Mouse (Mus musculus): ENCODE data around the gene Rexo4.

Rexo4 gene

DNA sequence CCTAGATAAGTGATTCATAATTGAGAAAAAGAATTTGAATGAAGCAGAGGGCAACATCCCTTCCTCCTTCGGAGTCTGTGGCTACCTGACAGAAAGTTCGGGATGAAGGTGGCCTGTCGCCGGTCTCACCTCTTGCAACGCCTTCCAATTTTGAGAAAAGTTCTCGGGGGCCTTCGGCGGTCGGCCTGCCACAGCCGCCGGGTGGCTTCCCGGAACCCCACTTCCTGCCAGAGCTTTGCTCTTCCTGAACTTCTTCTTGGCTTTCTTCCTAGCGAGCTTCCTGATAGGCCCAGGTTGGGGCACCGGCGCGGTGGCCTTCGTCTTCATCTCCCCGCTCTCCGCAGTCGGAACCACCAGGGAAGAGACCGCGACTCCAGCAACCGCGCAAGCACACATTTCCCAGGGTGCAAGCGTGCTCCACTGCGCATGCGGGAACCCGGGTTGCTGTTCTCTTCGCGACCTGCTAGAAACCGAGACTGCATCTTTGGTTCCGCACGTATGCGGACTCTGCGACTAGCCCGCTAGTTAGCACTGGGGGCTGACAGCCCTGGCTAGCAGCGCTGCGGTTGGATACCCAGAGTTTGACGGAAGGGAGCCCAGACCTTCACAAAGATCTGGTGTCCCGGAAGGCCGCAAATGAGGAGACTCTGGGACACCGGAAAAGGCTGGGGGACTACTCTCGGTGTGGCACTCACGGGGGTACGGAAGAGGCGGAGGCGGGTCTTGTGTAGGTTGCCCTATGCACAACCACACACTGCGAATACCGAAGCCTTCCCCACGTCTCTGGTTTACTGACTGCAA is at the start of gene Rexo4:
TSS of gene Rexo4 (minus strand) at position 464 of the 801 bp plus-strand sequence.
- DNase-seq (ENCODE audit: extremely low read depth, low read depth, low spot score), result no peak

DNA sequence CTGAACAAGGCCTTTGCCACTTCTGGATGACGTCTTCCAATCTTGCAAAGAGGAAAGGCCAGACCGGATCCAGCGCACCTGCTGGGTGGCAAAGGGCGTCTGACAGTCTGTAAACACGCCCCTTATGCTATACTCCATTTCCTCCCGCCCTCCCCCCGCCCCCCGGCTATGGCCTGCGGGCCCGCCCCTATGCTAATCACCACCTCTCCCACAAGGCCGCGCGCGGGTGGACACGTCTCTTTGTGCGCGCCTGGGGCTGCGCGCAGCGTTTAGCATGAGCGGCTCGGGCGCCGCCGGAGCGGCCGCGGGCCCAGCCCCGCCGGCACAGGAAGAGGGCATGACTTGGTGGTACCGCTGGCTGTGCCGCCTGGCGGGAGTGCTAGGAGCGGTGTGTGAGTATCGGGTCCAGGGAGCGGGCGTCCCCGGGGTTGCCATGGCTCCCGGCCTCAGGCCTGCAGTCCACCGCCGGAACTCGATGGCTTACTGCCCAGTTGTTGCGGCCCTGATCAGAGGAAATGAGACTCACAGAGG is 45.6 kb upstream of the Rexo4 start, which contains the start of gene Cacfd1:
TSS of gene Cacfd1 (plus strand) at position 213 of the 531 bp plus-strand sequence.
- no peak for DNase-seq (ENCODE audit: extremely low read depth, low read depth, low spot score)

GRCm38 (mm10) chr2:27007701-27008100 is 43.5 kb upstream of the Rexo4 start:
- DNase-seq (ENCODE audit: extremely low read depth, low read depth, low spot score), result no peak

DNA sequence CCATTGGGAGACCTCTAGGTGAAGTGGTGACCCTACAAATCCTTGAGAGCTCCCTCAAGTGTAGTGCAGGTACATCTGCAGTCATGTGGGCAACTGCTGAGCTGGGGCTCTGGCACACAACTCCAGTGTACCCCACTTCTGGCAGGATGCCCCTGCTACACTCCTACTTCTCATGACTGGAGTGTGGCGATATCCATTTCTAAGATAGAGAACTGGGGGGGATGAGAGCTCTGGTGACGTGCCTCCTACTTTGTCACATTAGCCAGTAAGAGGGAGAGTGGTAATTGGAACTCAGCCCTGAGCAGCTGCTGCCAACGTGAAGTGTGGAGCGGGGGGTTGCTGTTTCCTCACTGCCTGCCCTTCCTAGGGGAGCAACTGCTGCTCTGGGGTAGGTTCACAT is 42.1 kb upstream of the Rexo4 start:
- DNase-seq (ENCODE audit: extremely low read depth, low read depth, low spot score), result no peak

GRCm38 (mm10) chr2:26997993-26998392 is 33.8 kb upstream of the Rexo4 start:
- no peak for DNase-seq (ENCODE audit: extremely low read depth, low read depth, low spot score)

DNA sequence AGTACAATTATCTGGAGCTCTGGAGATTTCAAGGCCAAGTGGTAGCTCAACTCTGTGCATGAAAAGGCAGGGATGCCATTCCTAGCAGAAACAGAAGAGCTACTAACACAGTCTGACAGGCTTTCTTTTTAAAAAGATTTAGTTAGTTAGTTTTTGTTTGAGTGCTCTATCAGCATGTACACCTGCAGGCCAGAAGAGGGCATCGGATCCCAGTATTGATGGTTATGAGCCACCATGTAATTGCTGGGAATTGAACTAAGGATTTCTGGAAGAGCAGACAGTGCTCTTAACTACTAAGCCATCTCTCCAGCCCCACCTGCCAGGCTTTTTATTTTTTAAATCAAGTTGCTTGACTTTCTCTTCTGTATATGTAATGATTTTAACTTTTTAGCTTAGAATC is 33.3 kb upstream of the Rexo4 start:
- DNase-seq (ENCODE audit: extremely low read depth, low read depth, low spot score), result no peak

DNA sequence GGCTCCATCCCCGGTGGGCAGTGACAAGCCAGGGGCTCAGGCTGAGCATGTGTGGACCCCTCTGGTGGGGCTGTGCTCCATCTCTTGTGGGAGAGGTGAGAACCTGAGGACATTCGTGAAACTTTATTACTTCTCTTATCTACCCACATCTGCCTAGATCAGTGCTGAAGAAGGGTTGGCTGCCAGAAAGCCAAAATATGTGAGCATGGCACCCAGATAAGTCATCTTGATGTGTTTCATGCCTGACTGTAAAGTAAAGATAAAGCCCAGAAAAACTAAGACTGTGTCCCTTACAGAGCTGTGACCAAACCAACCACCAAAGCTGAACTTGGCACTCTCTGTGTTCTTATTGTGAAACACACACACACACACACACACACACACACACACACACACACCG is 29.8 kb upstream of the Rexo4 start:
- DNase-seq (ENCODE audit: extremely low read depth, low read depth, low spot score), result no peak

DNA sequence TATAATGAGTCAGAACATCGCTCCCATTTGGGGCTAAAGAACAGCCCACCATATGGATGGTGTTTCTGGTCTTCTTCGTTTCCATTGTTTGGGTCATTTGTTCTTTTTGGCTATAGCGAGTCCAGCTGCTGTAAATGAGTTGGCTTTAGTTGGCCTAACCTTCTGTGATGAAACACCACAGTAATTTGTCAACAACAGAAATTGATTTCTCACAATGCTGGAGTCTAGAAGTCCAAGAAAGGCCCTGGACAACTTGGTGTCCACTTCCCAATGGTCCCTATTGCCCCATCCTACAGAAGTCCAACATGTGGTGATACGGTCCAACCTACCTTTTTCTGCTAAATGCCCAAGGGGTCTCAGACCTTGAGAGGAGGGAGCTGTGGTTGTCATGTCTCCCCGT is 20.5 kb upstream of the Rexo4 start:
- DNase-seq (ENCODE audit: extremely low read depth, low read depth, low spot score), result no peak

DNA sequence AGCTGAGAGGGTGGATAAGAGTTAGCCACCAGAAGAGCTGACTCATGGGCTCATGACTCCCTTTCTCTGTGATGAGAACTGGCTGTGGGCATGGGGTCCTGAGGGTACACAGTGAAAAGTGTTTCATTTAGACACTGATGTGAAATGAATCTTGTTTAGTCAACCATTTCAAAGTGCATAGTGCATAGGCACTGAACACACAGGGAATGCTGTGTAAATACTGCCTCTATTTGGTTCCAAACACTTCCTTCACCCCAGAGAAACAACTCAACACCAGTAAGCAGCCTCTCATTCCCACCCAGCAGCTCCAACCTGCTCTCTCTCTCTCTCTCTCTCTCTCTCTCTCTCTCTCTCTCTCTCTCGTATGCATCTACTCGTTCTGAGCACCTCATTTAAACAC is 20.0 kb upstream of the Rexo4 start:
- no peak for DNase-seq (ENCODE audit: extremely low read depth, low read depth, low spot score)

GRCm38 (mm10) chr2:26980361-26980760 is 16.2 kb upstream of the Rexo4 start:
- no peak for DNase-seq (ENCODE audit: extremely low read depth, low read depth, low spot score)

DNA sequence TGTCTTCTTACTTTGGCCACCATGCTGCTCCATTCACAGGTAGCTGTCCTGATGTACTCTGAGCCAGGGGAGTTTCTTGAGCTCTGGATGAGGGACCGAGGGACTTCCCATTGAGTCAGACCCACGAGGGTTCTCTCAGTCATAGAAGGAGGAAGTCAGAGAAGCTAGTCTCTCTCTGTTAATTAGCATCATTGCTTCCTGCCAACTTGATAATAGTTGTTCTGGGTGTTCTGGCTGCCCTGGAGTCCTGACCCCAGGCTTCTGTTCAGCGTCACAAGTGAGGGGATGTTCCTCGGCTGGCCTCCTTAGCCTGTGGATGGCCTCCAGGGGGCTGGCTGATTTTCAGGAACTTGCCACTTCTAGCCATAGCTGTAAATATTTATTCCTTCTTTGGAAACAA is 9.8 kb upstream of the Rexo4 start:
- DNase-seq (ENCODE audit: extremely low read depth, low read depth, low spot score), result no peak

DNA sequence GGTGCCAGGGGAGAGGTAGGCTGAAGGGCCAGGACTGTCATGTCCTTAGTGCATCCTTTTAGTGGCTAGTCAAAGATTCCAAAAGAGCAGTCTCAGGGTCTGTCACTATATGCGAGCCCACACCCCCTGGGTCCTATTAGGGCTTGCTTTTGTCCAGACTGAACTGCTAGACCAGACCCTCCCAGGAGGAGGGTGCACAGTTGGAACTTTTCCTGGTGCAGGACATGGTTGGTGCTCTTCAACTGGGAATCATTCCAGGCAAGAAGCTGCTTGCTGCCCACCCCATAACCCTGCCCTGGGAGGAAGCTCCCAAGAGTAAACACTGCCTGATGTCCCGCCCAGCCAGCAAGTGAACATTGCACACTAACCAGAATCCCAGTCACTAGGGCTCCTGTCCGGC is 8.9 kb upstream of the Rexo4 start, which contains the start of gene Adamts13:
TSS of gene Adamts13 (plus strand) at position 301 of the 400 bp plus-strand sequence.
- DNase-seq (ENCODE audit: extremely low read depth, low read depth, low spot score), result no peak

DNA sequence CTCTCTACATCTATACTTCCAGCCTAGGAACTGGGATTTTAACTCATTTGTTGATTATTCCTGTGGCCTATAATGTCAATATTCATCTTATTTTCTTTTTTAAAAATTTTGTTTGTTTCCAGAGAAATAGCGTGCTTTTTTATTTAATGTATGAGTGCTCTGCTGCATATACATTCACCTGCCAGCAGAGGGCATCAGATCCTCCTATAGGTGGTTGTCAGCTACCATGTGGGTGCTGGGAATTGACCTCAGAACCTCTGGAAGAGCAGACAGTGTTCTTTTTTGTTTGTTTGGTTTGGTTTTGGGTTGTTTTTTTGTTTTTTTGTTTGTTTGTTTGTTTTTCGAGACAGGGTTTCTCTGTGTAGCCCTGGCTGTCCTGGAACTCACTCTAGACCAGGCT is 3.1 kb upstream of the Rexo4 start:
- DNase-seq (ENCODE audit: extremely low read depth, low read depth, low spot score), result no peak

DNA sequence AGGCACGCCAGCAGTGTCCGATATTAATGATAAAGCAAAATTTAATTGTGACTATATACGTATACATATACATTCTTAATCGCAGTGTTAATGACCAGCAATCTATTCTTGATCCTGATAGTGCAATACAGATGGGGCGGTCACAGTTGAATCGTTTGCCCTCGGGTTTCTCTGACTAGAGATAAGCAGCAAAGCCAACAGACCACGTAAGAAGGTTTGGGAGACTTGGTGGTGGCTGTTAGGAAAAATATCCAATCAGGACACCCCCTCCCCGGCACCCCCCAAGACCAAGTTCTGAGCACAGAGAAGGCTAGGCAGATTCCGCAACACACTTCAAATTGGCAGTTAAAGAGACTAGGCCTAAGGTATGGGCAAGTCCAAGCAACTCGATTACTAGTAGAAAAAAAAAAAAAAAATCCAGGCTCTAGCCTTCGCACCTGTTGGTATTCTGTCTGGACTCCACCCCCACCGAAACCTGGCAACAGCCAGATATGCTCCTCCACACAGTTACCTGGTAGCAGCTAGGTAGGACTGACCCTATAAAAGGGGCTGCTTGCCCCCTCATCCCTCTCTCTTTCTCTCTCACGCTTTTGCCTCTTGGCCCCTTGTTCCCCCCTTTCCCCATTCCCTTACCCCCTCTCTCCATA is 661 bp upstream of the Rexo4 start:
- DNase-seq (ENCODE audit: extremely low read depth, low read depth, low spot score), result no peak

DNA sequence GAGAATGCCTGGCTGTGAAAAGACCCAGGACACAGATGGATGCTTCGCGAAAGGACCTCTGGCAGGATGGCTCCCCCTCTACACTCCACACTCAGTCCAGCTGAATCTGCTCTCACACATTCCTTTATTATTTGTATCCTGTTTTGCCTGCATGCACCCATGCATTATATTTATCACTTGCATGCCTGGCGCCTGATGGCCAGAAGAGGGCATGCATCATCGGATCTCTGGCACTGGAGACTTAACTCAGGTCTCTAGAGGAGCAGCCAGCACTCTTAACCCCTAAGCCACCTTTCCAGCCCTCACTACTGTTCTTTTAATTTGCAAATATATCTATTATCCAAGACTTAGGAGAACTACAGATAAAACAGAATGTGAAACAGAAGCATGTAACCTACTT is 3.4 kb downstream of the Rexo4 start:
- DNase-seq (ENCODE audit: extremely low read depth, low read depth, low spot score), result no peak

GRCm38 (mm10) chr2:26957488-26957859 is 6.7 kb downstream of the Rexo4 start:
- DNase-seq (ENCODE audit: extremely low read depth, low read depth, low spot score), result no peak

- DNase-seq (ENCODE audit: extremely low read depth, low read depth, low spot score), result no peak
These were observed 7.2 kb downstream of the Rexo4 start for GRCm38 (mm10) chr2:26956811-26957487.

- DNase-seq (ENCODE audit: extremely low read depth, low read depth, low spot score), result no peak
These were observed 9.3 kb downstream of the Rexo4 start for GRCm38 (mm10) chr2:26954735-26955395.

DNA sequence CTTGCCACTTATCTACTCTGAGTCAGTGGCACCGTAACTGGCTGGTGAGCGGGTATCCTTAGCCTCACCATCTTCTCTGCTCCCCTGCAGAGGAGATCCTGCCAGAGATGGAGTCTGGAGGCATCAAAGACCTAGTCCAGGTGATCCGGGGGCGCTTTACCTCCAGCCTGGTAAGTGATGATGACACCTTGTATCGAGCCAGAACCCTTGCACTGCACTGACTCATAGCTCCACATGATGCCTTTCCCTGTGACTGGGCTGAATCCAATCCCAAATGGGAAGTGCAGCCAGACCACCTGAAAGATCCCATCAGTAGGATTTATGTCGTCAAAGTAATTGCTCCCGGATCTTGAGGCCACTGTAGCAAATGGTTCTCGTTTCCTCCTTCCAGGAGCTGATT is 11.3 kb downstream of the Rexo4 start:
- DNase-seq (ENCODE audit: extremely low read depth, low read depth, low spot score), result no peak

DNA sequence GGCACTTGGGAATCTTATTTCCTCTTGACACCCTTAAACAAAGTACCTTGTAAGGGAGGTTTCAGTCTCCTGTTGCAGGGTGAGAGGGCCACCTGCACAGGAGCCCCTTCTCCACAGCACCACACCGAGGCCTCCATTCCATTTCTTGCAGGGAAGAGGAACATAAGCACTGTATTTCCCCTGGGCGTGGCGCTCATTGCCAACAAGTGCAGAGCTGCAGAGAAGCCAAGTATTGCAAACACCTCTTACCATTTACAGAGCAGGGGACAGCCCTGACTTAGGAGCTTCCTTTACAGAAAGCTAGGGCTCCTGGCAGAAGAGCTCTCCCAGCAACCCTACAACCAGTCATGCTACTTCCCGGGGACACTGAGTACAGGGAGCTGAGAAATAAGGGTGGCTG is 12.0 kb downstream of the Rexo4 start:
- DNase-seq (ENCODE audit: extremely low read depth, low read depth, low spot score), result no peak

DNA sequence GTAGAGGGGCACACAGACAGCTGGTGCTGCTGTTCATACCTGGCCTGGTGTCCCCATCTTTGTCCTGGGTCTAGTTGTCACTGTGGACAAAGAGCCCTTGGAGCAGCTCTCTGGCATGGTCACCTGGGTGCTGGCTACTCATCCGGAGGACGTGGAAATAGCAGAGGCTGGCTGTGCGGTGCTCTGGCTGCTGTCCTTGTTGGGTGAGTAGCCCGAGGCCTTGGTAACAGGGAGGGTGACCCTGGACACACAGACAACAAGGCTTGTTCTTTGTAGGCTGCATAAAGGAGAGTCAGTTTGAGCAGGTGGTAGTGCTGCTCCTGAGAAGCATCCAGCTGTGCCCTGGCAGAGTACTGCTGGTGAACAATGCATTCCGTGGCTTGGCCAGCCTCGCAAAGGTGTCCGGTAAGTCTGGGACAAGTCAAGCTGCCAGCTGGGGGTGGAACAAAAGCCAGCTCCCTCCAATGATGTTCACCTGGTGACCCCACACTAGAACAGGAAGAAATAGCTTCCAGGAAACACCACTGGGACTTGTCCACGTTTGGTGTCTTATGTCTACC is 12.8 kb downstream of the Rexo4 start:
- DNase-seq (ENCODE audit: extremely low read depth, low read depth, low spot score), result no peak
